Mouse (Mus musculus): ENCODE results near the gene Fbxo45. TPM values are rescaled to one million over a fixed set of nuclear protein-coding genes. Genes with fewer than 3 reads are reported as not detected.
"Not testable (repeated sequence)": the region's sequence is repeated elsewhere in the genome, so short reads cannot be mapped to it uniquely, and the experiment has no call there.

The Fbxo45 gene
- 11.4 and 11.5 TPM in 2 replicates for polyA plus RNA-seq (2015; fragmentation: Nextera tagmentation; extraction: Ambion mirVana)

GRCm38 (mm10) chr16:32246952-32247370 lies at the start of gene Fbxo45, which contains the start of gene Wdr53:
Fbxo45 (minus strand) TSS chr16:32247158.
Wdr53 (plus strand) TSS chr16:32247227.
- ATAC-seq, result peak; percentile 99
- H3K9me3 ChIP-seq, result no peaks in the 10 kb centered on the region
- peak within 1 kb of the TSS; percentile 98 for H3K4me3 ChIP-seq (replicated peaks)
- 0% methylated on average over 48 of the region's 48 CpGs for WGBS
- no peaks in the 10 kb centered on the region for H3K36me3 ChIP-seq
- peak within 1 kb of the TSS; percentile 94 for H3K9ac ChIP-seq
- peaks cover 8% of the 10 kb centered on the region for H3K4me1 ChIP-seq (replicated peaks)
- H3K27me3 ChIP-seq (replicated peaks), result no peaks in the 10 kb centered on the region
- peak within 1 kb of the TSS; percentile 97 for H3K27ac ChIP-seq
- H3K4me2 ChIP-seq (replicated peaks), result peak within 1 kb of the TSS; percentile 71

DNA sequence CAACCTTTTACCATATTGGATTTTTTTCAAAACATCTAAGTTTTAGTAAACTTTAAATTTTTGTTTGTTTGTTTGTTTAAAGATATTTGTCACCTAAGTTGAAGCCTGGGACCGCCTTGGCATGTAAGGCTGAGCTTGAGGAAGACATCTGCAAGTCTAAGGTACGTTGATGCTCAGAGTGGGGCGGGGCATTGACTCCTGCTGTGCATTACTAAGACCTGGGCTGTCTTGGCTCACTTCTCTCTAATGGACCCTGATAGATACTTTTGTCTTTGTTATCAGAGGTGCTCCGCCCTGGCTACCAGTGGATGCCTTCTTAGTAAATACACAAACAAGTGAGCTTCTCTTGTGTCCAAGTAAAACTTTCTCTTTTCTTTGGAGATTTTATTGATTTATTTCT lies 44.9 kb upstream of the Fbxo45 start:
- 96% methylated on average over 4 of the region's 4 CpGs for WGBS
- peaks cover 32% of the 10 kb centered on the region for H3K36me3 ChIP-seq

DNA sequence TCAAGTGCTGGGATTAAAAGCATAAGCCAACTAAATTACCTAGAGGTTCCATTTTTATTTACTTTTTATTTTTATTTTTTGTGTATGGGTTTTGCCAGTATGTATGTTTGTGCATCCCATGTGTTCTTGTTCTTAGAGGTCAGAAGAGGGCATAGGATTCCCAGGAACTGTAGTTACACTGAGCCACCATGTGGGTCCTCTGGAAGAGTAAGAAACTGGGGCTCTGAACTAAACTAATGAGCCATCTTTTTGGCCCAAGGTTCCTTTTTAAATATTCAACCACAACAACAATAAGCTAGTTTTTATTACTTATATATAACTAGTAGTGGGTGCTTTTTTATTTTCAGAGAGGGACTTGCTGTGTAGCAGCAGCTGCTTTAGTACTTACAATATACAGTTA lies 35.6 kb upstream of the Fbxo45 start:
- H3K4me3 ChIP-seq (replicated peaks), result no peak overlapping the region
- H3K27me3 ChIP-seq (replicated peaks), result no peaks in the 10 kb centered on the region
- H3K36me3 ChIP-seq, result peaks cover 24% of the 10 kb centered on the region
- no peak overlapping the region for H3K27ac ChIP-seq
- H3K9ac ChIP-seq, result no peak overlapping the region
- no peak for ATAC-seq
- no peak overlapping the region for H3K4me2 ChIP-seq (replicated peaks)
- H3K4me1 ChIP-seq (replicated peaks), result no peaks in the 10 kb centered on the region
- no peaks in the 10 kb centered on the region for H3K9me3 ChIP-seq

More for the DNA sequence above, 44.9 kb upstream of the Fbxo45 start:
- no peak overlapping the region for H3K9ac ChIP-seq
- no peaks in the 10 kb centered on the region for H3K27me3 ChIP-seq (replicated peaks)
- H3K4me1 ChIP-seq (replicated peaks), result no peaks in the 10 kb centered on the region
- no peak overlapping the region for H3K4me3 ChIP-seq (replicated peaks)
- H3K27ac ChIP-seq, result no peak overlapping the region
- H3K9me3 ChIP-seq, result no peaks in the 10 kb centered on the region
- no peak overlapping the region for H3K4me2 ChIP-seq (replicated peaks)
- ATAC-seq, result no peak

- no peak overlapping the region for H3K4me3 ChIP-seq (replicated peaks)
- no peak for ATAC-seq
- no peak overlapping the region for H3K27ac ChIP-seq
- 0 out of 2 replicates have a peak, but pooled peaks cover 6% of the 10 kb centered on the region for H3K4me1 ChIP-seq (replicated peaks)
- WGBS, result 94% methylated on average over 8 of the region's 8 CpGs
- no peak overlapping the region for H3K9ac ChIP-seq
- no peak overlapping the region for H3K4me2 ChIP-seq (replicated peaks)
- H3K36me3 ChIP-seq, result peaks cover 19% of the 10 kb centered on the region
- no peaks in the 10 kb centered on the region for H3K27me3 ChIP-seq (replicated peaks)
- H3K9me3 ChIP-seq, result no peaks in the 10 kb centered on the region
Observed at GRCm38 (mm10) chr16:32280211-32280610, 33.3 kb upstream of the Fbxo45 start.

GRCm38 (mm10) chr16:32278396-32278795 lies 31.4 kb upstream of the Fbxo45 start:
- Histone ChIP-seq H3K4me2 (replicated peaks) (peak overlapping the region; percentile 57), H3K27me3 (replicated peaks) (no peaks in the 10 kb centered on the region), H3K27ac (peak overlapping the region; percentile 98), H3K9me3 (no peaks in the 10 kb centered on the region), H3K4me3 (replicated peaks) (peak overlapping the region; percentile 68), H3K9ac (peak overlapping the region; percentile 92), H3K4me1 (replicated peaks) (0 out of 2 replicates have a peak, but pooled peaks cover 6% of the 10 kb centered on the region), H3K36me3 (0 out of 2 replicates have a peak, but pooled peaks cover 6% of the 10 kb centered on the region)
- 39% methylated on average over 7 of the region's 7 CpGs for WGBS
- ATAC-seq, result no peak

DNA sequence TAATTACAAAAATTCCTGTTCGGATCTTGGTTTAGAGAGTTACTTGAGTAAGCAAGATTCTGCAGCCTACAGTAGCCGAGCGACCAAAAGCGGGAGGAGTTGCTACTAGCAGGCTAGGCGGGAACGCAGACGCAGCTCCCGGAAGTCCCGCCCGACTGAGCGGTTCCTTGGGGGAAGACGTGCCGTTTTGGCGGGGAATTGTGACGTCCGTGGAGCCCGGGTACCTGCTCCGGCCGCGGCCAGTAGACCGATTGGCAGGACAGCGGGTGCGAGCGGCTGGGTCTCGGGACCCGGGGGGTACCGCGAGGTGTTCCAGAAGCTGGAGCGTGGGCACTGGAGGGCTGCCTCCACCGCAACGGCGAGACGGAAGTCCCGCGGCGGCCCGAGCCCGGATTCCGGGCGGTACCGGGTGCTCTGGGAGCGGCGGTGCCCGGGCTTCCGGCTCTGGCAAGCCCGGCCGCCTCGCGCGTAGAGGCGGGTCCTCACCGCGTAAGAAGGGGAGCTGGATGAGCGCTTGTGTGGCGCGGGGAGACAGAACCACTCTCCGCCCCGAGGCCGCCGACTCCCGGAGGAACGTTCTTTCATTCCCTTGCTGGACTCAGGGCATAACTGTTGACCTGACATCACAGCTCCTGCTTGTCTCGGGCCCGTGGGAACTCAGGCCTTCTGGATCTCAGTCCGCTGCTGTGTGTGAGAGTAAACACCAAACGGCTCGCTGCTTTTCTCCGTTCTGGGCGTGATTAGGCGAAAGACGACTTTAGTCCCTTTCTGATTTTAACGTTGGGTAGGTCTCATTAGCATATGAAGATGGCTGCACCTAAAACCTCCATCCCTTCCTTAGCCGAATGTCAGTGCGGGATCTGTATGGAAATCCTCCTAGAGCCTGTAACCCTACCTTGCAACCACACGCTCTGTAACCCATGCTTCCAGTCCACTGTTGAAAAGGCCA lies 30.6 kb upstream of the Fbxo45 start, which contains the start of gene Rnf168:
TSS of gene Rnf168 (plus strand) at position 152 of the 949 bp plus-strand sequence.
- H3K9me3 ChIP-seq, result no peaks in the 10 kb centered on the region
- H3K36me3 ChIP-seq, result 0 out of 2 replicates have a peak, but pooled peaks cover 6% of the 10 kb centered on the region
- peak; percentile 97 for ATAC-seq
- peak within 1 kb of the TSS; percentile 98 for H3K27ac ChIP-seq
- H3K27me3 ChIP-seq (replicated peaks), result no peaks in the 10 kb centered on the region
- 0 out of 2 replicates have a peak, but pooled peaks cover 6% of the 10 kb centered on the region for H3K4me1 ChIP-seq (replicated peaks)
- peak within 1 kb of the TSS; percentile 68 for H3K4me3 ChIP-seq (replicated peaks)
- under 1% methylated on average over 75 of the region's 75 CpGs for WGBS
- peak within 1 kb of the TSS; percentile 92 for H3K9ac ChIP-seq
- peak within 1 kb of the TSS; percentile 57 for H3K4me2 ChIP-seq (replicated peaks)

GRCm38 (mm10) chr16:32275830-32276229 lies 28.9 kb upstream of the Fbxo45 start:
- Histone ChIP-seq H3K27ac (no peak overlapping the region), H3K27me3 (replicated peaks) (no peaks in the 10 kb centered on the region), H3K4me3 (replicated peaks) (no peak overlapping the region), H3K4me2 (replicated peaks) (no peak overlapping the region), H3K9ac (no peak overlapping the region), H3K9me3 (no peaks in the 10 kb centered on the region), H3K36me3 (0 out of 2 replicates have a peak, but pooled peaks cover 6% of the 10 kb centered on the region), H3K4me1 (replicated peaks) (0 out of 2 replicates have a peak, but pooled peaks cover 6% of the 10 kb centered on the region)
- 78% methylated on average over 1 of the region's 1 CpGs for WGBS
- ATAC-seq, result no peak

DNA sequence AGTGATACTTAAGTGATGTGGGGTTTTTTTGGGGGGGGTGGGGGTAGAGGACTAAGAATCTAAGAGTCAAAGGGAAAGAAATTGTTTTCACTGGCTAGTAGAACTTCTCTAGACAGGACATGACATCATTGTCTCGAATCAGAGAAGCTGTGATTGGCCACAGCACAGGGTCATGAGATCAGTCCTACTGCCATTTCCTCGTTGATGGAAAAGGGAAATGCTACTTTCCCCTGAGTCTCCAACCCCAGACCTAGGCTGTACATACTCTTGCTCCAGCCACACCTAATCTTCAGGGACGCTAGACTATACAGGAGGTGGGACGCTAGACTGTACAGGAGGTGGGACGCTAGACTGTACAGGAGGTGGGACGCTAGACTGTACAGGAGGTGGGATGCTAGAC lies 28.1 kb upstream of the Fbxo45 start:
- H3K4me2 ChIP-seq (replicated peaks), result no peak overlapping the region
- no peak for ATAC-seq
- 0 out of 2 replicates have a peak, but pooled peaks cover 4% of the 10 kb centered on the region for H3K36me3 ChIP-seq
- no peak overlapping the region for H3K9ac ChIP-seq
- no peaks in the 10 kb centered on the region for H3K27me3 ChIP-seq (replicated peaks)
- WGBS, result 86% methylated on average over 6 of the region's 6 CpGs
- H3K9me3 ChIP-seq, result no peaks in the 10 kb centered on the region
- H3K4me1 ChIP-seq (replicated peaks), result 0 out of 2 replicates have a peak, but pooled peaks cover 6% of the 10 kb centered on the region
- no peak overlapping the region for H3K27ac ChIP-seq
- H3K4me3 ChIP-seq (replicated peaks), result no peak overlapping the region

DNA sequence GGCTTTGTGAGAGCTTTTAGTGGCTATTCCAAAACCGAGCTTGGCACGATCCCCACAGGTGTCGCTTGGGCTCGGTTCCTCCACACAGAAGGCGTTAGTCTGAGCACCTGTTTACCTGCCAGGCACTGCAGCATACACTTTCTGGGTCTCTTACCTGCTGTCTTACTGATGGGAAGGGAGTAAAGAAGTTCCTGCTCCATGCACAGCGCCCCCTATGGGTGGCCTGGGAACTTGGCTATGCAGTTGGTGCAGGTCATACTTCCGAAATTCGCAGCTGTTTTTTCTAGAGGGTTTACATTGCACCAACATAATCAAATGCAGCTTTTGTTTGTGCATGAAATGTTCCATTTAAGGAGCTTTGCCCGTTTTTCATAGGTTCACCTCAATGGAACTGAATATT lies 26.4 kb upstream of the Fbxo45 start:
- no peak overlapping the region for H3K27ac ChIP-seq
- H3K36me3 ChIP-seq, result no peaks in the 10 kb centered on the region
- no peak overlapping the region for H3K4me2 ChIP-seq (replicated peaks)
- WGBS, result 53% methylated on average over 9 of the region's 9 CpGs
- H3K9ac ChIP-seq, result no peak overlapping the region
- no peak overlapping the region for H3K4me3 ChIP-seq (replicated peaks)
- no peak for ATAC-seq
- H3K27me3 ChIP-seq (replicated peaks), result no peaks in the 10 kb centered on the region
- H3K4me1 ChIP-seq (replicated peaks), result 0 out of 2 replicates have a peak, but pooled peaks cover 6% of the 10 kb centered on the region
- no peaks in the 10 kb centered on the region for H3K9me3 ChIP-seq

GRCm38 (mm10) chr16:32271291-32271690 lies 24.3 kb upstream of the Fbxo45 start, which contains the start of gene Smco1:
Smco1 (plus strand) TSS chr16:32271468.
- ATAC-seq, result no peak

DNA sequence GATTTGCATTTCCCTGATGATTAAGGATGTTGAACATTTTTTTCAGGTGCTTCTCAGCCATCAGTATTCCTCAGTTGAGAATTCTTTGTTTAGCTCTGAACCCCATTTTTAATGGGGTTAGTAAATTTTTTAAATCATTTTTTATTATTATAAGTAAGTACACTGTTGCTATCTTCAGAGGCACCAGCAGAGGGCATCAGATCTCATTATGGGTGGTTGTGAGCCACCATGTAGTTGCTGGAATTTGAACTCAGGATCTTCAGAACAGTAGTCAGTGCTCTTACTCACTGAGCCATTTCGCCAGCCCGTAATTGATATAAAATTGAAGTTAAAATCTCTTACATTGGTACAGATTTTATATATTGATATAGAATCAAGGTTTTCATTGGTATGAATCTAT lies 17.3 kb upstream of the Fbxo45 start:
- H3K27ac ChIP-seq; H3K9ac ChIP-seq; H3K9me3 ChIP-seq; H3K27me3 ChIP-seq (replicated peaks); H3K36me3 ChIP-seq; ATAC-seq; H3K4me3 ChIP-seq (replicated peaks); H3K4me2 ChIP-seq (replicated peaks); H3K4me1 ChIP-seq (replicated peaks): not testable (repeated sequence)
- 89% methylated on average over 2 of the region's 2 CpGs for WGBS

More at GRCm38 (mm10) chr16:32271291-32271690, 24.3 kb upstream of the Fbxo45 start, which contains the start of gene Smco1:
- Histone ChIP-seq H3K36me3 (no peaks in the 10 kb centered on the region), H3K27ac (no peak within 1 kb of the TSS), H3K9ac (no peak within 1 kb of the TSS), H3K4me1 (replicated peaks) (no peaks in the 10 kb centered on the region), H3K4me2 (replicated peaks) (no peak within 1 kb of the TSS), H3K9me3 (no peaks in the 10 kb centered on the region), H3K4me3 (replicated peaks) (no peak within 1 kb of the TSS), H3K27me3 (replicated peaks) (no peaks in the 10 kb centered on the region)
- 89% methylated on average over 11 of the region's 11 CpGs for WGBS

GRCm38 (mm10) chr16:32246351-32246791 lies 587 bp downstream of the Fbxo45 start:
- H3K36me3 ChIP-seq, result no peaks in the 10 kb centered on the region
- ATAC-seq, result peak; percentile 64; the same call in 1 of the 2 replicates

More at GRCm38 (mm10) chr16:32246351-32246791, 587 bp downstream of the Fbxo45 start:
- H3K27ac ChIP-seq, result peak overlapping the region; percentile 97
- H3K4me3 ChIP-seq (replicated peaks), result peak overlapping the region; percentile 98
- H3K4me1 ChIP-seq (replicated peaks), result peaks cover 8% of the 10 kb centered on the region
- no peaks in the 10 kb centered on the region for H3K9me3 ChIP-seq
- H3K27me3 ChIP-seq (replicated peaks), result no peaks in the 10 kb centered on the region
- peak overlapping the region; percentile 94 for H3K9ac ChIP-seq
- 0% methylated on average over 41 of the region's 41 CpGs for WGBS
- peak overlapping the region; percentile 71 for H3K4me2 ChIP-seq (replicated peaks)
